Mouse (Mus musculus): Measurements from ENCODE around the gene Sept12. TPM values are rescaled to one million over a fixed set of nuclear protein-coding genes. Genes with fewer than 3 reads are reported as not detected.

The Sept12 gene
- polyA plus RNA-seq, 1 experiment from 2014 or later: not detected

Other genes with a start within 250 kb of the Sept12 start
- gene Cdip1, start 207.6 kb downstream of the Sept12 start, polyA plus RNA-seq (2014; fragmentation: Nextera tagmentation; extraction: Ambion mirVana): 112 and 121 TPM in 2 replicates
- gene 4930562C15Rik, start 162.4 kb downstream of the Sept12 start, polyA plus RNA-seq (2014; fragmentation: Nextera tagmentation; extraction: Ambion mirVana): 0.34 and 0.74 TPM in 2 replicates
- gene Ubald1, start 117.5 kb downstream of the Sept12 start, polyA plus RNA-seq (2014; fragmentation: Nextera tagmentation; extraction: Ambion mirVana): 54.0 and 54.4 TPM in 2 replicates
- gene Mgrn1, start 111.6 kb downstream of the Sept12 start, polyA plus RNA-seq (2014; fragmentation: Nextera tagmentation; extraction: Ambion mirVana): 119 and 122 TPM in 2 replicates
- 122 and 133 TPM in 2 replicates for gene Nudt16l1, start 59.1 kb downstream of the Sept12 start, polyA plus RNA-seq (2014; fragmentation: Nextera tagmentation; extraction: Ambion mirVana)
- gene Anks3, start 33.6 kb downstream of the Sept12 start, polyA plus RNA-seq (2014; fragmentation: Nextera tagmentation; extraction: Ambion mirVana): 55.9 and 58.5 TPM in 2 replicates
- 4.2 and 4.7 TPM in 2 replicates for gene Smim22, start 9.4 kb upstream of the Sept12 start, polyA plus RNA-seq (2014; fragmentation: Nextera tagmentation; extraction: Ambion mirVana)
- gene Rogdi, start 15.7 kb upstream of the Sept12 start, polyA plus RNA-seq (2014; fragmentation: Nextera tagmentation; extraction: Ambion mirVana): 147 and 154 TPM in 2 replicates
- 120 and 144 TPM in 2 replicates for gene Glyr1, start 52.0 kb upstream of the Sept12 start, polyA plus RNA-seq (2014; fragmentation: Nextera tagmentation; extraction: Ambion mirVana)
- 14.4 and 14.9 TPM in 2 replicates for gene Ubn1, start 52.2 kb upstream of the Sept12 start, polyA plus RNA-seq (2014; fragmentation: Nextera tagmentation; extraction: Ambion mirVana)
- gene Ppl, start 134.6 kb upstream of the Sept12 start, polyA plus RNA-seq (2014; fragmentation: Nextera tagmentation; extraction: Ambion mirVana): 0.09 and 0.29 TPM in 2 replicates
- 0.35 and 0.48 TPM in 2 replicates for gene Sec14l5, start 149.3 kb upstream of the Sept12 start, polyA plus RNA-seq (2014; fragmentation: Nextera tagmentation; extraction: Ambion mirVana)
- gene Nagpa, start 206.2 kb upstream of the Sept12 start, polyA plus RNA-seq (2014; fragmentation: Nextera tagmentation; extraction: Ambion mirVana): 11.9 TPM in 2 replicates
- 17.2 and 18.8 TPM in 2 replicates for gene AU021092, start 224.4 kb upstream of the Sept12 start, polyA plus RNA-seq (2014; fragmentation: Nextera tagmentation; extraction: Ambion mirVana)
- gene Alg1, start 235.8 kb upstream of the Sept12 start, polyA plus RNA-seq (2014; fragmentation: Nextera tagmentation; extraction: Ambion mirVana): 38.4 and 38.9 TPM in 2 replicates